Mouse (Mus musculus) small intestine, adult 2 months (tissue): Measurements from ENCODE around the gene 0610012G03Rik.

Source experiments
- CTCF ChIP-seq: fragments of 200-500 bp; IDR thresholded peaks from 2 replicates; pipeline ENCODE4 v1.5.1; 2012; ENCODE audit warnings: low read depth, mild to moderate bottlenecking, control low read depth, inconsistent platforms, low read length, moderate library complexity, mixed read lengths; ENCODE audit not compliant: insufficient replicate concordance, insufficient read length; ENCODE audit errors: extremely low read depth
- POLR2A ChIP-seq: fragments of 200-500 bp; IDR thresholded peaks from 2 replicates; pipeline ENCODE4 v1.6.1; 2012; ENCODE audit warnings: low read depth, mild to moderate bottlenecking, control low read depth, inconsistent platforms, low read length, moderate library complexity

- TF ChIP-seq CTCF (no peak), POLR2A (no peak)
These were observed 20.9 kb downstream of the 0610012G03Rik start for GRCm38 (mm10) chr16:31927412-31927811.
